Mouse (Mus musculus): ENCODE measurements around the gene B3gnt9.
A peak's percentile ranks its signal among the peaks of the same experiment; 100 is the strongest.

B3gnt9 gene

DNA sequence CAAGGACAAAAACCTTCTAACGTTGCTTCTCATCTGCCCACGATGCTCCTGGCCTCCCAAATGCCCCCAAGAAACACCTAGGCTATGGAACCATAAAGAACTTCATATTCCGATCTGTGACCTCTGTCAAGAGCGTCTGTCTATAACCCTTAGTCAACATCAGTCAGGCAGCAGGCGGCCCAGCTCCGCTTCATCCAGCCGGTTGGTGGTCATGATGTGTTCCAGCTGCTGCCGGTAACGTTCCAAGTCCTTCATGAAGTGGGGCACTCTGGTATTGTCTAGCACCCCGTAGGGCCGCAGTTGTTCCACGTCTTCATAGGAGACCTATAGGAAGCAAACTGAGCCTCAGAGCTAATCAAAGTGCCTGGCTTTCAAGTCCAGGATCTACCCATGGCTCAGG, 26.9 kb upstream of the B3gnt9 start:
- DNase-seq: no peak

DNA sequence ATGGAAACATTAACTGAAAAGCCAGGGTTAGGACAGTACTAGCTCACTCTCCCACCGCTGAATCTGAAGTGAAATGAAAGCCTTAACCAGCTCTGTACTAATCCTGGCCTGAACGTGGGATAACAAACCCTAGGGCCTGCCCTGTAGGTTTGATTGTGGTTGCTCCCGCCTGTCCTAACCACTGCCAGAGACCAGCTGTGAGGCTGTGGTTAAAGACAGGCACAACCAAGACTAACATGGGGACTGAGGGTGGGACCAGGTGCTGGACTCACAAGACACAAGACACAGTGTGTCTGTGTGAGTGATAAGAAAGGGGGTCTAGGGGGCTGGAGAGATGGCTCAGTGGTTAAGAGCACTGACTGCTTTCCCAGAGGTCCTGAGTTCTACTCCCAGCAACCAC, 25.6 kb upstream of the B3gnt9 start:
- DNase-seq: no peak

DNA sequence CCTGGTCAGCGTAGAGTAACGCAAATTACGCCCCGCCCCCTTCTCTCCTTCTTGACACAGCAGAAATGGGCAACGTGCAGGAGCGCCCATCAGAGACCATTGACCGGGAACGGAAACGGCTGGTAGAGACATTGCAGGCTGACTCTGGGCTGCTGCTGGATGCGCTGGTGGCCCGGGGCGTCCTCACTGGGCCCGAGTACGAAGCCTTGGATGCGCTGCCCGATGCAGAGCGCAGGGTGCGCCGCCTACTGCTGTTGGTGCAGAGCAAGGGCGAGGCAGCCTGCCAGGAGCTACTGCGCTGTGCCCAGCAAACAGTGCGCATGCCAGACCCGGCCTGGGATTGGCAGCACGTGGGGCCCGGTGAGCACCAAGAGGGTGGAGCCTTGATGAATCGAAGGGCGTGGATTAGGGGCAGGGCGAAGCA, 24.0 kb upstream of the B3gnt9 start:
- DNase-seq: peak; percentile 93

DNA sequence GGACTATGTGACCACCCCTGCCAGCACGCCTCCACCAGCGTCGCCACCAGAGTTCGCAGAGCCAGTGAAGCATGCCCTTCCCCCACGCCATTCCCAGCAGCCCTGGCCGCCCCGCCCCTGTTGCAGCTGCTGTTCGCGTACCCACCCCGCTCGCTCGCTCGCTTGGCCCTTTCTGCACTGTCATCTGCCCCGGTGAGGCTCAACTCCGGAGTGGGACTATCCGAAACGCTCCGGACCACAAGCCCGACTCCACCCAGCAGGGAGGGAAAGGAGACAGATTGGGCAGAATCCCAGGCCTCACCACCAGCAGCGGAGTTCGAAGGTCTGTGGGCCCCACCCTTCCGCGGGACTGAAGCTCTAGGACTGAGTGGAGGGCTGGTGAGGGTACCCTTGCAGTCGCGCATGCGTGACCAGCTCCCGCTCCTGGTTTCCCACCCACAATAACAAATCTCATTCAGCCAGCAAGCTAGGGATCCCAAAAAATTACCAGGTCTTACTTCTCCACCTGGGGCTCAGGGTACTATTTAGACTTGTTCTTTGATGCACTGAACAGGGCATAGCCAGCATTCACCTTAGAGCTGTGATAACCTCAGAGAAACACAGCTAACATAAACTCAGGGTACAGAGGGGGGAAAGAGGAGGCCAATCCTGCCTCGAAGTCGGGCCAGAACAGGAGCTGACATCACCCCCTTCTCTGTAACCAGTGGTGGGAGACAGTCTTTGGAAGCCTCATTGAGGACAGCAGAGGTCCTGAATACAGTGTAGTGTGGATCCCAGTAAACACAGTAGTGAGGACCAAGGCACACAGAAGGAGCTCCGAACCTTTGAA, 21.6 kb upstream of the B3gnt9 start:
- DNase-seq: no peak

DNA sequence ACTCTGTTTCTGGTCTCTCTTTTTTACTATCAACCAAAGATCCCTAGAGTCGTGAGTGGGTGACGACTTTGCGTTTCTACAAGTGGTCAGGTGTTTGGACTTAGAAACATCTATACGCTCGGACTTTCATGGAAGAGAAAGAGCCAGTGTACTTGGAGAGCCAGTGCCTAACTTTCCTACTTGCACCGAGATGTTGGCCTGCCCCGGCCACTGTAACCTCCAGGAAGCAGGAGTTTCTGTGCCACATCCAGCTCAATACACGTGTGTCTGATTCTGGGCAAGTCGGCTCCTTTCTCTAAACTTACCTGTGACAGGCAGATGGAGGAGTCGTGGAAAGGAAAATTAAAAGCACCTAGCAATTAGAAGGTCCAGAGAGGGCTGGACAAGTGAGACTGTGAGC, 20.9 kb upstream of the B3gnt9 start, which contains the start of gene Nol3:
Gene Nol3, plus strand, starts transcription at position 301 of the 400 bp plus-strand sequence.
- DNase-seq: no peak

DNA sequence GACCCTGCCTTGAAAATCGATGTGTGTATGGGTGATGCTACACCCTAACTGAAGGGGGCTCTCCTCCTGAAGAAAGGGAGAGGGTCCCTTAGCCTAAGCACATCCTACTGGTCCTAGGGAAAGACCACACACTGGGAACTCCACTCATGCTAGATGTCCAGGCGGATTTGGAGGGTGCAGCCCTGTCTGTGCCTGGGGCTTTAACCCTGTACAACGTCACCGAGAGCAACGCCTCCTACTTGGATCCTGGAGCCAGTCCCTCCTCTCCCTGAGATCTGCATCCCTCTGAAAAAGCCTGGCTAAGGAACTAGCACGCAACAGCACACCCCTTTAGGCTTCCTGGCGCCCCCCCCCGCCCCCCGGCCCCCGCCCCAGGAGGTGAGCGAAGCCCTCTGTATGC, 20.4 kb upstream of the B3gnt9 start:
- no peak for DNase-seq

DNA sequence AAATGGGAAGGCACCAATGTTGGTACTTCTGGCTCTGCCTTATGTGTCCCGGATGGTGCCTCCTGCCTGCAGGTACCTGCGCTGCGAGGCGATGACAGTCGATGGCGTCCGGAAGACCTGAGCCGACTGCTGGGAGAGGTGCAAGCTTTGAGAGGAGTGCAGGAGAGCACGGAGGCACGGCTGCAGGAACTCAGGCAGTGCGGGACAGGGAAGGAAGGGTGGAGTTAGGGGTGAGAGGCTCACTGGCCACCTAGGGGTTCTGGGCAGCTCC, 15.9 kb upstream of the B3gnt9 start:
- no peak for DNase-seq

DNA sequence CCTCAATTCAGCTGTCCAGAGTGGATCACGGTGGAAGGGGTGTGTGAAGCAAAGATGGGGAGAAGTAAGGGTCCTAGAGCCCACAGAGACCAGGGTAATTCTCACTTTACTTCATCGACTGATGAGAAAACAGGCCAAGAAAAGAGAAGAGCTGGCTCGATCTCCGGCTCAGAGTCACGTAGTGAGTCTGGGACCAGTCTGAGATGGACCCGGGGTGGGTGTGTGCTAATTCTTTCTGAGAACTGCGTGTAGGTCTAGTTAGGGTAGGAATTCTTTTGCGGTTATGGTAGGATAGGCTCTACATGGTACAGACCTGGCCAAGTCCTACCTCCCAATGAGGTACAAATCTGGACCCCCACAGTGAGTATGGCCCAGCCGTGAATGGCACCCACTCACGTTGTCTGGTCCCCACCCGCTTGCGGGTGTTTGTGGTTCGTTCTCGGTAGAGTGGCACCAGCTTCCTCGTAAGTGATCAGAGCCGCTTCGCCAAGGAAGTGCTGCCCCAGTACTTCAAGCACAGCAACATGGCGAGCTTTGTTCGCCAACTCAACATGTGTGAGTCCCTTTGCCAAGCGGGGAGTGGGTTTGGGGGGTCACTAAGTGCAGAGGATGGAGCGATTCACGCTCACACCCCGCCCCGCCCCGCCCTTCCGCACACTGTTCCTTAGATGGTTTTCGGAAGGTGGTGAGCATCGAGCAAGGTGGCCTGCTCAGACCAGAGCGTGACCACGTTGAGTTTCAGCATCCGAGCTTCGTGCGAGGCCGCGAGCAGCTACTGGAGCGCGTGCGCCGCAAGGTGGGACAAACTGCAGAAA, 15.4 kb upstream of the B3gnt9 start:
- no peak for DNase-seq

DNA sequence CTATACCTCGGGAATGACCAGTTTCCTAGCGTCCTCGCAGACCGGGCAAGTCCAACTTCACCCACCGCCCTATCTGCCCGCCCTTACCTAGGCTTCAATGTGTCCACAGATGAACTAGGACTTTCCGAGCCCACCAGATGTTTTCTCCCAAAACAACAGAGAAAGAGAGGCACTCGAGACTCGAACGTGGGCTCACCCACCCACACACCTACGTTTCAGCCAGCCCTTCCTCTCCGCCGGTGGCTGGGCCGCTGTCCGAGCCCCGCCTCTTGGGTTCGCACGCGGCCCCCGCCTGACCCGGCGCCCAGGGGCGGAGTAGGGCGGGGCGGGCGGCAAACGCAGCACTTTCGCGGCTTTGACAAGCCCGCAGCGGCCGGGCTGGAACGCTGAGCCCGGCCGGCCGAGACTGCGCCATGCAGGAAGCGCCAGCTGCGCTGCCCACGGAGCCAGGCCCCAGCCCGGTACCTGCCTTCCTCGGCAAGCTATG, 14.6 kb upstream of the B3gnt9 start, which contains the start of gene Hsf4:
Gene Hsf4, plus strand, starts transcription at position 341 of the 487 bp plus-strand sequence.
- peak; percentile 72 for DNase-seq

DNA sequence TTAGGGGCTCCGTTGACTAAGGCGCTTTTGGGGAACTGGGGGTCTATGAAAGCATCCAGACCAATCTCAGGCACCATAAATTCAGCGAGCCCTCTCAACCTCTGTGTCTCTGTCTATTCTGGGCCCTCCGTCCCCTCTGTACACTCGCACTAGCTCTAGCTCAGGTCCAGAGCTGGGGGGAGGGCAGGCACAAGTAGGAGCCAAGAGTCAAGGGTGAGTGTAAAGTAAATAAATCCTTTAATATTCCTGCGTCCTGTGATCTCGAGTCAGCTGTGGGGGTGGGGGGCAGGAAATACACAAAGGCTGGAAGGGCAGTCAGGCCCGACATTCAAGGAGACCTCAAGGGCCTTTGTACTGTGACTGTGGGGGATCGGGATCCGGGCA, 14.1 kb upstream of the B3gnt9 start:
- no peak for DNase-seq

DNA sequence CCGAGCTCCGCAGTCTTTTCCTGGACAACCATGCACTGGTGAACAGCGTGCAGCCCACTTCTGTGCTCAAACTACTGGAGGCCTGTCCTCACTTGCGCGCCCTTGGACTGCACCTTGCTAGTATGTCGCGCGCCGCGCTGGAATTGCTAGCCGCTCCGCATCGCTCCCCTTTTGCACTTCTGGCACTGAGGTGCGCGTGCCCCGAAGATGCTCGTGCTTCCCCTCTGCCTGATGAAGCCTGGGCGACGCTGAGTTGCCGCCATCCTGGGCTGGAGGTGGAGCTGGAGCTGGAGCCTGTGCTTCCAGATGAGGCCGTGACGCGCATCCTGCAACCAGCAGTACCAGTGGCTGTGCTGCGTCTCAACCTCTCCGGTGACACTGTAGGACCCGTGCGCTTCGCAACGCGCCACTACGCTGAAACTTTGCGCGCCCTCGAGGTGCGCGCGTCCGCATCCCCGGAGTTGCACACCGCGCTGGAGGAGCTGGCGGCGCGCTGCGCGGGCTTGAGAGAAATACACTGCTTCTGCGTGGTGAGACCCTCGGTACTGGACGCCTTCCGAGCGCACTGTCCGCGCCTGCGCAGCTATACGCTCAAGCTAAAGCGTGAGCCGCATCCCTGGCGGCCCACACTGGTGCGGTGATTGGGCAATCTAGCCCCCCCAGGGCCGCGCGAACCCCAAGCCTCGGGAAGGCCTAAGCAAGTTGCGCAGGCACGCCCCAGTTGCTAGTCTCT, 13.6 kb upstream of the B3gnt9 start:
- no peak for DNase-seq

DNA sequence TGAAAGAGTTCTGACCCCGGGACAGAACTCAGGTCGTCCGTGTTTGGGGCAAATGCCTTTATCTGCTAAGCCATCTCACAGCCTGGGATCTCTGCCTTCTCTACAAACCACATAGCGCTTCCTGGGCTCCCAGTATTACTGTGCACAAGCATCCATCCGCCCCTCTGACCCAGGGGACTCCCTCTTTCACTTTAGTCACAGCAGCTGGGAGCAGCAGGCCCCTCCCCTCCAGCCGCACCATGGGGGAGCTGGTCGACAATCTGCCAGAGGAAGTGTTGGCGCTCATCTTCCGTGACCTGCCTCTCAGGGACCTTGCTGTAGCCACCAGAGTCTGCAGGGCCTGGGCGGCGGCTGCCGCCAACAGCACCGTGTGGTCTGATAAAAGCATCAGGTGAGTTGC, 11.8 kb upstream of the B3gnt9 start:
- no peak for DNase-seq

DNA sequence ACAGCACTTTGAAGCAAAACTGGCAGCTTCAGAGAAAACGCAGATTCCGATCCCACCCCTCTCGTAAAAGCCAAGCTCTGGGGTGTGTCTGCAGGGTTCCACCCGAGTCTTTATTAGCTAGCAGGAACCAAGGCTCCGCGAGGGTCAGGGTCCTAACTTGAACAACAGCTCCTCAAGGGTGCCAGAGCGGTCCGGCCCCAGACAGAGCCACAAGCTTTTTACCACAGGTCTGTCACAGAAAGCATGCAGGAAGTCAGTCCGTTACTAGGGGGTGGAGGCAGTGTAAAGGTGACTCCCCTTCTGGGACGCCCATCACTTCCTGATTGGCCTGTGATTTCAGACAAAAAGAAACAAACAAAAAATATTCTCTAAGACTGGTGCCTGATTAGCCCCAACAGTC, 10.2 kb upstream of the B3gnt9 start:
- DNase-seq: peak; percentile 56

DNA sequence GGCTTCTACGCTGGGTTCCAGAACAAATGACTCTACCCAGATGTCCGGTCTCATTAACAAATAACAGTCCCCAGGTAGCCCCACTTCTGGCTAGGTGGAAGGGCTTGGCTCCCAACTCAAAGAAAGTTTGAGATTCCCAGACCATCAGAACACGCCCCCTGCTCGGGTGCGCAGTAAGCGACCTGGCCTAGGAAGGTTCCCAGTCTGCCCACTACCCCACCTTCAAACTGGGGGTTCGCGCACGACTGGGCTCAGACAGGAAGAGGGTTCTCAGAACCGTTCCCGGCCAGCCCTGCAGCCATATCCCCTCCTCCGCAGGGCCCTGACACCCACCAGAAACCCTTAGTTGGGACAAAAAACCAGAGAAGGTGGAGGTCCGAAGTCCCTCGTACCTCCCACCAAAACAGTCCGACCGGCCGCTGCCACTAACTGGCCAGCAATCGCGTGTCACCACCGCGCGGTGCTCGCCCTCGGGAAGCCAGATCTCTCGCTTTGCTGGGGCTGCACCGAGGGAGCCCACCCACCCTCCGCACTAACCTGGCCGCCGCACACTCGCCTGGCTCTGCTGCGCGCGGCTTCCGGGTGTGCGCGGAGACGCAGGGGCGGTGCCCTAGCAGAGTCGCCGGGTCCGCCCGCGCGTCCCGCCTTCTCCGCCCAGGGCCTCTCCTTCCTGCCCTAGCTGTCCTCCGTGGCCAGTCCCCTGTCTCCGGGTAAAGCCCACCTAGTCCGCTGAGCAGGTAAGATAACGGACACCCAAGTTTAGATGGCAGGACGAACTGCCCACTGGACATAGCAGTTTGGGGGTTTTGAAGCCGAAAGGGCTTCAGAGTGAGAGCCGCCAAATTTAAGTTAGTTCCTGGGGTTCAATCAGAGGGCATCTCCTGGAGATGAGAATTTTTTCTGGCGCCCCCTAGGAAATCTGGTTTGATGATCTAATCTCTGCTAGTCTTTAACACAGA, 9.3 kb upstream of the B3gnt9 start, which contains the start of the genes Tradd and Fbxl8:
Gene Tradd, minus strand, starts transcription at position 586 of the 959 bp plus-strand sequence.
Gene Fbxl8, plus strand, starts transcription at position 625 of the 959 bp plus-strand sequence.
- DNase-seq: peak; percentile 79

DNA sequence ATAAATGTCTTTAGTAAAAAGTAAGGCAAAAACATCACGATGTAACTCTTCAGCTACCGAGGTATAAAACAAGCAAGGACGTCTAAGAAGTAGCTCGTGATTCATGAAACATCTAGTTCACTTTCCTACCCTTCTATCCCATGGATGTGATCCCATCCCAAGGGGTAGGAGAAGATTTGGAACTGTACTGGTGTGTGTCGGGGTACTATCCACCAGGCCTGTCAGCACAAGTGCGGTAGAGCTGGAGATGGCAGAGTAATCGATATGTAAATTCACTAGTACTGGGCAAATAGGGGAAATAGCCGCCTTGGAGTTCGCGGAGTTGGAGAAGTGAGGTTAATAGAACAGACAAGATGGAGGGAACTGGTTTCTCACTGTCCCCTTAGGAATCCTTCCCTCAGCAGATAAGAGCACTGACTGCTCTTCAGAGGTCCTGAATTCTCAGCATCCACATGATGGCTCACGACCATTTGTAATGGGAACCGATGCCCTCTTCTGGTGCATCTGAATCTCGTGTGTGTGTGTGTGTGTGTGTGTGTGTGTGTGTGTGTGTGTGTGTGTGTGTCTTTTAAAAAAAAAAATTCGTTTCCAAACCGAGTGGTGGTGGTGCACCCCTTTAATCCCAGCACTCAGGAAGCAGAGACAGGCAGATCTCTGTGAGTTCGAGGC, 8.4 kb upstream of the B3gnt9 start:
- DNase-seq: no peak

DNA sequence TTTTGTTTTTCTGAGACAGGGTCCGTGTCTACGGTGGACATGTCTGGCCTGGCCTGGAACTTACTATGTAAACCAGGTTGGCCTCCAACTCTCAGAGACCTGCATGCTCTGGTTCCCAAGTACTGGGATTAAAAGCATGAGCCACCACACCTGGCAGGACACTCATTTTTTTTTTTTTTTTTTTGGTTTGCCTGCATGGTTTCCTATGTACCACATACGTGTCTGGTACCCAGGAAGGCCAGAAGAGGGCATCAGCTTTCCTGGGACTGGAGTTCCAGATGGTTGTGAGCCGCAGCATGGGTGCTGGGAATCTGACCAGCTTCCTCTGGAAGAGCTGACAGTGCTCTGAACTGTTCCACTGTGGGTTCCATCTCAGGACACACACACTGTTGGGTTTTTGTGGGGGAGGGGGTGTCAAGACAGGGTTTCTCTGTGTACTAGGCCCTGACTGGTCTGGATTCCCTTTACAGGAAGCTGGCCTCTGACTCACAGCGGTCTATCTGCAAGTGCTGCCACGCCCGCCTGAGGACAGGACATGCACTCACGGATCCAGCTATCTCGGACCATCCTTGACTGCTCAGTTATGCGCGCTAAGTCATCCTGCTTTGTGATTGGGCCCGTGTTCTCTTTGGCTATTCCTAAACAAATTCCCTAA, 6.5 kb upstream of the B3gnt9 start:
- DNase-seq: no peak

DNA sequence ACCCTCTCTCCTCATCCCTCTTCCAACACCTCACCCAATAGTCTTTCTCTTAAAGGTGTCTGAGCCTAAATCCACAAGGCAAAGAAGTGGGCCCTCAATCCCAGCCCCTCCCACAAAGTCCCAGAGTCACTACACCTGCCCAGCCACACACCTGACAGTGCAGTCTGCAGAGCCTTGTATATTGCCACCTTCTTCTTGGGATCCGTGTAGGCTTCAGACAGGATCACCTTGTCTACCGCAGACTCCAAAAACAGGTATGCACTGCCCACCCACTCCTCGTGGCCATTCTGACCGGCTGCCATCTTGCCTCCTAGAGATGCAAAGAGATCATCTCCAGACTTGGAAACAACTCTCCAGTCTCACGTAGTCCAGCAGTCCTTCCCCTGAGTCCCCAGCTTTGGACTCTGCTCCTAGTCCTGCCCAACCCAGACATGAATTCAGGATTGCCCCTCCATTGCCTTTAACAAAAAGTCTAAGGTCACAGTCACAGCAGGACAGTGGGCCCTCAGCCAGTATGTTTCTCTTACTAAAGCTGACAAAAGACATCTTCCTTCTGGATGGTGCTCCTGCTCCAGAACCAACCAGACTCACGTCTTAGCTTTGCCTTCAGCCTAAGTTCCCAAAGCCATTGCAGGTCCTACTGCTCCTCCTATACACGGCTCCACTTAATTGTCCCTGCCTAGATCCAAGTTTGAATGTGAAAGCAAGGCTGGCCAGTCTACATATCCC, 5.6 kb upstream of the B3gnt9 start:
- DNase-seq: no peak

DNA sequence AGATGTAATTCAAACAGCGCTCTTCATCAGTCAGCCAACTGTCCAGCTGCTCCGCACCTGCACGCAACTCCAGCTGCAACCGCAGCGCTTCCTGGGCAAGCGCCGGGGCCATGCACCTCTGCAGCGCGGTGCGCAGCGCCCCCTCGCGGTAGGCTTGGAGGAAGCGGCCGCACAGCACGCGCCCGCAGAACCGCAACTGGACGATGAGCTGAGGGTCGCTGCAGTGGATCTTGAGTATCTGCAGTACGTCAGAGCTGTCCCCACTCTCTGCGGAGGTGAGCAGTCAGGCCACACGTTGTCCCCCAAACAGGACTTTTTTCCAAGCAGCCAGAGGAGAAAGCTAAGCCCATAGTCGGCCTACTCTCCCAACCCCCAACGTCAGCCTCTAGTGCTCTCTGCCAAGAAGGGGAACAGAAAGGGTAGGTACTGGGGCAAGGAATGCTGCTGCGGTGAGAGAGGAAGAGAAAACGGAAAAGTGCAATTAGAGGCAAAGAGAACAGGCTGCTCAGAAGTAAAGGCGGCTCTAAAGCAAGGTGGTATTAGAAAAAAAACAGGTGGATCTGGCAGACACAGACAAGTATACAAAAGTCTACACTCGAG, 4.9 kb upstream of the B3gnt9 start:
- DNase-seq: peak; percentile 55

DNA sequence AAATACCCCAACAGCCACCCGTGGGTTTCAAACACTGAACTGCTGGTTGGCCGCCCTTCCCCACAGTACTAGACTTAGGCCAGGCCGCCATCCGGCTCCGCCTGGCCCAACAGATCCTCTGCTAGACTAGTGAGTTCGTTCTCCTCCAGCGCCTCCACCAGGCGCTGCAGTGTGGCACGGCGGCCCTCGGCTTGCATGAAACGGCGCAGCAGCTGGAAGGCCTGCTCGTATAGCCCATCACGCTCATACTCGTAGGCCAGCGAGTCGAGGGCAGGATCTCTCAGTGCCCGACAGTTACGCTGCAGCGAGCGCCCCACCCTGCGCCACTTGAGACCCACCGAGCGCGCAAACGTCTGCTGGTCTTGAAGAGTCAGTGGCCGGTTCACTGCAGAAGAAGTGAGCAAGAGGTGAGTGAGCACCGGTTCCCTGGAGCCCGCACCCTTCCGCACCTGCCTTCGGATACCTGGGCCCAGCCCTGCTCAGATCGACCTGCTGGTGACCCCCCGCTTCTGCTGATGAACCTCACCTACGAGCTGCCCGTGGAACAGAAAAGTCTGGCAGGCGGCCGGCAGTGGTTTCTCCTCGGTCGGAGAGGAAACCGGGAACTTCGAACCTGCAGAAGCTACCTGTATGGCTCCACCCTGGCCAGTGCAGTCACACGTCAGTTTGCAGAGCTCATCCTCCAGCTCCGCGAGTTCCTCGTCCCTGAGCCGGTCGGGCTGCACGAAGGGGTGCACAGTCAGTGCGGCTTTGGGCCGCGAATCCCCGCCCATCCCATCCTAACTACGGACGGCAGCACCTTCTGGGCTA, 4.2 kb upstream of the B3gnt9 start:
- no peak for DNase-seq
